Mouse (Mus musculus) cerebellum, adult (tissue): ENCODE results near the gene Gm5624.
"Not testable (repeated sequence)": the region's sequence is repeated elsewhere in the genome, so short reads cannot be mapped to it uniquely, and the experiment has no call there.

Source experiments
- ATAC-seq: cut with Nextera tagmentation; 2 replicates; pipeline ENCODE4 v1.9.2; 2017; ENCODE audit warnings: mild to moderate bottlenecking, moderate library complexity, mixed read lengths; ENCODE audit not compliant: insufficient number of reproducible peaks, low FRiP score, low TSS enrichment

Gene Gm5624

DNA sequence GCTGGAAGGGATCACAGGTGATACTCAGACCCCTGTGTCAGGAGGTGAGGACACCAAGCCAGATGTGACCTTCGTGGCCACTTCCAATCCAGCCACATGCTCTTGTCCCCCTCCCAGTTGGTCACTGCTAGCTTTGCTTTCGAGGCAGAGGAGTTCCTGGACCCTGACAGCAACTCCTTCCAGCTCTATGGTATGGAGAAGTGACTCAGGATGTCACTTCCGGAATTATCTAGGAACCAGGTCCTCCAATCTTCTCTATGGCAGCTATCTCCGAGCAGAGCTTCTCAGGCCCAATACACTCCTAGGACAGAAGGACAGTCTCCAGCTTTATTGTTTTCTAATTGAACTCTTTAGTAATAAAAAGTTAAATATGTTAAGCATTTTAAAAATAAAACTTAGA, at the start of gene Gm5624:
Gm5624 (minus strand) TSS at position 202 of the 400 bp plus-strand sequence.
- ATAC-seq: not testable (repeated sequence)

DNA sequence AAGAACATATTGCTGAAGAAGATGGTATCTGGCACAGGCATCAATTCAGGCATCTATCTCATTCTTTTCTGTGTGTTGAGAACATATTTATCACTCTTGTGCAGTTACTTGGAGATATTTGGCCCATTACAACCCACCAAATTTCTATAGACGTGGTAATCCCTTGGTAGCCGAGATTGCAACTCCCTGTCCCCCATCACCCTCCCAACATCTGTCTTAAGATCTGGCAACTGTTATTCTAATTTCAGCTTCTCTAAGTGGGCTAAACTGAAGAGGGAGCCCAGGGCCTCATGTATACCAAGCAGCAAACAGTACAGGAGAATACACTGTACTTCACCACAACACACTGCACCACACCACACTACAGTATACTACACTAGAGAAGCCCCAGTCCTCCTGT, 36.0 kb downstream of the Gm5624 start:
- not testable (repeated sequence) for ATAC-seq

DNA sequence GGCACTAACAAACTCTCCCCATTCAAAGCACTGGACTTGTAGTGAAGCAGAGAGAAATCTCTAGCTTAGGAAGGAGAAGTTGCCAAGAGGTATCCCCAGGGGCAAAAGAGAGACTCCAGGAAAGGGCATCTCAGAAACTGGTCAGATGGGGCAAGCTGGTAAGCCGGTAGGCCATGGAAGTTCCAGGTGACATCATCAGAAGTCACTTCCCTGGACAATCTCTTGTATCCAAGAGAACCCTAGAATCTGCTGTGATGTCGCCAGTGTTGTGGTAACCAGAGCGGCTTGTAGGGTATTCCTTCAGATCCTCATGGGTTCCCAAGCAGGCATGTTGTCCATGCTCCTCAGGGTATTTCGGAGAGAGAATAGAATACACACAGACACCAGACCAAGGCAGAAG, 44.9 kb downstream of the Gm5624 start, which contains the start of gene Gm8247:
Gm8247 (plus strand) TSS at position 301 of the 400 bp plus-strand sequence.
- ATAC-seq: not testable (repeated sequence)

DNA sequence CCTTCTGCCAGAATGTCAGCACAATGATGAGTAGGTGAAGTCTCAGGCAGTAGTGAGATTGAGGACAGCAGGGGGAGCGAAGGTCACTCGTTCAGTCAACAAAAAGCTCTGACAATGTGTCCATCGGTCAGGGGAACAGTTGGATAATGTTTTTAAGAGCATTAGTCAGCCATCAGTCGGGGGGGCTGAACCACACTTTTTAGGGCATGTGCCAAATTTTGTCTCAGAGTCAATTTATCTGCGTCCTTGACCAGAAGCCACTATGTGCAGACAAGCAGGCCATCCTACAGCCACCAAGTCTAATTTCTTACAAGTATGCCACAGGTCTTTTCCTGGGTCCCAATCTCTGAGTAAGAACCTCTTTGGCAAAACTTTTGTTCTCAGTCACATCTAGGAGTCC, 79.8 kb downstream of the Gm5624 start:
- not testable (repeated sequence) for ATAC-seq

DNA sequence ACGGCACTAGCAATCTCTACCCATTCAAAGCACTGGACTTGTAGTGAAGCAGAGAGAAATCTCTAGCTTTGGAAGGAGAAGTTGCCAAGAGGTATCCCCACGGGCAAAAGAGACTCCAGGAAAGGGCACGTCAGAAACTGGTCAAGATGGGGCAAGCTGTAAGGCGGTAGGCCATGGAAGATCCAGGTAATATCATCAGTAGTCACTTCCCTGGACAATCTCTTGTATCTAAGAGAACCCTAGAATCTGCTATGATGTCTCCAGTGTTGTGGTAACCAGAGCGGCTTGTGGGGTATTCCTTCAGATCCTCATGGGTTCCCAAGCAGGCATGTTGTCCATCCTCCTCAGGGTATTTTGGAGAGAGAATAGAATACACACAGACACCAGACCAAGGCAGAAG, 109.8 kb downstream of the Gm5624 start, which contains the start of gene Gm17093:
Gm17093 (plus strand) TSS at position 301 of the 400 bp plus-strand sequence.
- not testable (repeated sequence) for ATAC-seq
